ENCODE assay signal across 8 mouse cellular contexts in genomic region chr9:110531151-110531791, GRCm38 (mm10). TPM values are rescaled to one million over a fixed set of nuclear protein-coding genes. Genes with fewer than 3 reads are reported as not detected.
DNase-seq lines count a peak whose midpoint lies in the region; ATAC-seq lines count a peak whose summit lies in the region.

No protein-coding gene starts in this region.

- H3K4me3 ChIP-seq in heart, embryonic 10.5 days, result peak overlapping the region; percentile 99
- H3K4me3 ChIP-seq in hindbrain, embryonic 10.5 days, result peak overlapping the region; percentile 99
- peak overlapping the region; percentile 100 for H3K4me3 ChIP-seq in midbrain, embryonic 14.5 days (replicated peaks; ENCODE audit: low read depth, low read length)

- H3K27me3 ChIP-seq in heart, embryonic 10.5 days (ENCODE audit: insufficient read depth, poor library complexity, severe bottlenecking), result no peaks in the 10 kb centered on the region
- H3K27me3 ChIP-seq in hindbrain, embryonic 10.5 days (ENCODE audit: insufficient read depth, poor library complexity, severe bottlenecking), result no peaks in the 10 kb centered on the region
- no peaks in the 10 kb centered on the region for H3K27me3 ChIP-seq in midbrain, embryonic 14.5 days (ENCODE audit: control insufficient read depth, insufficient read depth, low read length)

- no peak for DNase-seq in heart, embryonic 10.5 days (ENCODE audit: low spot score)
- DNase-seq in heart, postnatal 4 days, result no peak
- peak; percentile 29 for DNase-seq in adipocyte (ENCODE audit: low spot score)
- peak; percentile 11 for DNase-seq in hindbrain, embryonic 10.5 days (ENCODE audit: low spot score)
- DNase-seq in midbrain, embryonic 14.5 days, result peak; percentile 30
- no peak for DNase-seq in urinary bladder, postnatal 36 days (ENCODE audit: low spot score in 2 of 2)
- no peak for DNase-seq in frontal cortex, postnatal 25 days (ENCODE audit: low spot score in 2 of 2)

- H3K4me1 ChIP-seq in heart, embryonic 10.5 days, result peaks cover 20% of the 10 kb centered on the region
- H3K4me1 ChIP-seq in hindbrain, embryonic 10.5 days (replicated peaks), result peaks cover 29% of the 10 kb centered on the region
- H3K4me1 ChIP-seq in midbrain, embryonic 14.5 days (ENCODE audit: control insufficient read depth, insufficient read depth, low read length), result peaks cover 28% of the 10 kb centered on the region

- H3K4me2 ChIP-seq in midbrain, embryonic 14.5 days (ENCODE audit: low read length), result peak overlapping the region; percentile 57

- H3K27ac ChIP-seq in heart, embryonic 10.5 days, result peak overlapping the region; percentile 100
- H3K27ac ChIP-seq in hindbrain, embryonic 10.5 days, result peak overlapping the region; percentile 100
- H3K27ac ChIP-seq in midbrain, embryonic 14.5 days (replicated peaks; ENCODE audit: low read depth, low read length), result peak overlapping the region; percentile 99; the same call in 1 of the 2 replicates

- no peaks in the 10 kb centered on the region for H3K9me3 ChIP-seq in heart, embryonic 10.5 days
- no peaks in the 10 kb centered on the region for H3K9me3 ChIP-seq in hindbrain, embryonic 10.5 days
- H3K9me3 ChIP-seq in midbrain, embryonic 14.5 days (ENCODE audit: control insufficient read depth, low read length), result no peaks in the 10 kb centered on the region

- H3K36me3 ChIP-seq in heart, embryonic 10.5 days, result 0 out of 2 replicates have a peak, but pooled peaks cover under 1% of the 10 kb centered on the region
- peaks cover 11% of the 10 kb centered on the region for H3K36me3 ChIP-seq in hindbrain, embryonic 10.5 days
- no peaks in the 10 kb centered on the region for H3K36me3 ChIP-seq in midbrain, embryonic 14.5 days (ENCODE audit: control insufficient read depth, insufficient read depth, low read length)

- ATAC-seq in midbrain, embryonic 14.5 days (ENCODE audit: low FRiP score, low TSS enrichment), result no peak
- no peak for ATAC-seq in inflammation-experienced regulatory T-cells, adult 6 months

- 24% methylated on average over 6 of the region's 6 CpGs for WGBS in heart, embryonic 10.5 days
- 30% methylated on average over 6 of the region's 6 CpGs for WGBS in hindbrain, embryonic 10.5 days
- 28% methylated on average over 6 of the region's 6 CpGs for WGBS in midbrain, embryonic 14.5 days

- H3K9ac ChIP-seq in midbrain, embryonic 14.5 days (replicated peaks; ENCODE audit: low read length), result peak overlapping the region; percentile 99; the same call in 1 of the 2 replicates

RNA-seq across cellular contexts. Expression of gene Setd2, which starts 1.1 kb away (rescaled TPM):
- 24.0 and 29.5 TPM in 2 replicates for polyA plus RNA-seq in heart, embryonic 10.5 days (2016; fragmentation: Nextera tagmentation; extraction: Ambion mirVana)
- total RNA-seq in heart, postnatal 4 days (2021), result 10 to 100 TPM; 63.1 to 69.2 TPM
- polyA plus RNA-seq in hindbrain, embryonic 10.5 days (2016; fragmentation: Nextera tagmentation; extraction: Ambion mirVana), result 26.2 and 33.6 TPM in 2 replicates
- polyA plus RNA-seq in midbrain, embryonic 14.5 days (2014; fragmentation: Nextera tagmentation; extraction: Ambion mirVana), result 49.8 and 58.1 TPM in 2 replicates
- 10 to 100 TPM; 33.9 to 60.5 (median 44.9) TPM for polyA plus RNA-seq in inflammation-experienced regulatory T-cells, adult 6 months (2017; shearing (Covaris generic))

RNA-seq across cellular contexts. Expression of gene Kif9, which starts 54.5 kb away (rescaled TPM):
- 0.62 and 0.64 TPM in 2 replicates for polyA plus RNA-seq in heart, embryonic 10.5 days (2016; fragmentation: Nextera tagmentation; extraction: Ambion mirVana)
- under 1 TPM; 0.20 to 0.29 TPM for total RNA-seq in heart, postnatal 4 days (2021)
- 2.1 and 3.1 TPM in 2 replicates for polyA plus RNA-seq in hindbrain, embryonic 10.5 days (2016; fragmentation: Nextera tagmentation; extraction: Ambion mirVana)
- 2.4 and 3.4 TPM in 2 replicates for polyA plus RNA-seq in midbrain, embryonic 14.5 days (2014; fragmentation: Nextera tagmentation; extraction: Ambion mirVana)
- under 1 TPM; 0.53 to 0.95 (median 0.75) TPM for polyA plus RNA-seq in inflammation-experienced regulatory T-cells, adult 6 months (2017; shearing (Covaris generic))

RNA-seq across cellular contexts. Expression of gene Klhl18, which starts 54.8 kb away (rescaled TPM):
- 9.0 and 10.0 TPM in 2 replicates for polyA plus RNA-seq in heart, embryonic 10.5 days (2016; fragmentation: Nextera tagmentation; extraction: Ambion mirVana)
- total RNA-seq in heart, postnatal 4 days (2021), result 10 to 100 TPM; 11.2 to 12.9 TPM
- polyA plus RNA-seq in hindbrain, embryonic 10.5 days (2016; fragmentation: Nextera tagmentation; extraction: Ambion mirVana), result 11.0 and 11.8 TPM in 2 replicates
- 18.7 and 20.4 TPM in 2 replicates for polyA plus RNA-seq in midbrain, embryonic 14.5 days (2014; fragmentation: Nextera tagmentation; extraction: Ambion mirVana)
- polyA plus RNA-seq in inflammation-experienced regulatory T-cells, adult 6 months (2017; shearing (Covaris generic)), result 10 to 100 TPM; 10.7 to 16.2 (median 12.3) TPM

Comparison
In these comparisons a context has a peak if more than half of its experiments do, and no peak if none do; other contexts are left out.
1. DNase-seq: peak in adipocyte (single experiment), hindbrain, embryonic 10.5 days (single experiment) and midbrain, embryonic 14.5 days (single experiment); none in heart, embryonic 10.5 days (single experiment), heart, postnatal 4 days (single experiment), urinary bladder, postnatal 36 days (0 of 2) and frontal cortex, postnatal 25 days (0 of 2).
2. Peak in every context shown above with its lines, with median percentiles within 50 percentile points of each other: H3K27ac ChIP-seq and H3K4me3 ChIP-seq.